Mouse (Mus musculus): ENCODE measurements around the gene Prr13. TPM values are rescaled to one million over a fixed set of nuclear protein-coding genes. Genes with fewer than 3 reads are reported as not detected.

Gene Prr13
- total RNA-seq, 2 experiments from 2014 or later = 35.8 to 42.0 TPM

- intact Hi-C loops (cut with DNase I) = no loop called here
- no peak for DNase-seq (ENCODE audit: low spot score in 2 of 2)
These were observed 1.0 kb downstream of the Prr13 start for GRCm38 (mm10) chr15:102459847-102460246.

DNA sequence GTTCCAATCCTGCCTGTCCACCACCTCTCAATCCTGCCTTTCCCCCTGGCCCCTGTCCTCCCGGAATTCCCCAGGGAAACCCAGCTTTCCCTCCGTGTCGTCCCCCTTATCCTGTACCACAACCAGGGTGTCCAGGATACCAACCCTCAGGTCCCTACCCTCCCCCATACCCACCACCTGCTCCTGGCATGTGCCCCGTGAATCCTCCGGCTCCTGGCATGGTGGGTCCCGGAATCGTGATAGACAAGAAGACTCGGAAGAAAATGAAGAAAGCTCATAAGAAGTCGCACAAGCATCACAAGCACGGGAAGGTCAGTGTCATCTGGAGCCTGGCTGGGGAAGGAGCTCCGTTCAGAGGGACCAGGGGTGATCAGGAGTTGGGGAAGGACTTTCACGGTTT, 1.6 kb downstream of the Prr13 start:
- intact Hi-C loops (cut with DNase I) = no loop called here
- no peak for DNase-seq (ENCODE audit: low spot score in 2 of 2)

GRCm38 (mm10) chr15:102460971-102461370, 2.1 kb downstream of the Prr13 start:
- intact Hi-C loops (cut with DNase I) = no loop called here

DNA sequence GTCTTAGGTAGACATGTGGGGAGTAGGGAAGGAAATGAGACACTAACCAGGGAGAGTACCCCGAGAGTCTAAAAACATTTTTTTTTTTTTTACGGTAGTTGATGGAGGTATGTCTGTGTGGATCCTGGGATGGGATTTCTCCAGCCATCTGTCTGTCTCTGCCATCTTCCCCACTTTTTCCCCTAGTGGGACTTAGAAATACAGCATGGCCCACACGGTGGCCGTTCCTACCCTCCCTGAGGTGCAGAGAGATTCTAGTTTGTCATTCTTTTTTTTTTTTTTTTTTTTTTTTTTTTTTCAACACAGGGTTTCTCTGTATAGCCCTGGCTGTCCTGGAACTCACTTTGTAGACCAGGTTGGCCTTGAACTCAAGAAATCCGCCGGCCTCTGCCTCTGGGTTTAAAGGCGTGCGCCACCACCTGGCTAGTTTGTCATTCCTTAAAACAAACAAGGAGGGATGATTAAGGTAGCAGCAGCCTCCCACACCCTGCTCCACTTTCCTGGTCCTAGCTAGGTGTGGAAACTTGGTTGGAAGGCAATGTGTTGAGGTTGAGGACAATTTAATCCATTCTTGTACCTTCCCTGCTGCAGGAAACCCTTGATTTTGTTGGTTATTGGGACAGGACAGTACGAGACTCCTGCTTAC, 2.7 kb downstream of the Prr13 start:
- intact Hi-C loops (cut with DNase I) = no loop called here
- DNase-seq (ENCODE audit: low spot score in 2 of 2) = no peak

More at GRCm38 (mm10) chr15:102460971-102461370, 2.1 kb downstream of the Prr13 start:
- no peak for DNase-seq (ENCODE audit: low spot score in 2 of 2)

- intact Hi-C loops (cut with DNase I) = no loop called here
These were observed 4.8 kb downstream of the Prr13 start for GRCm38 (mm10) chr15:102463666-102464065.

GRCm38 (mm10) chr15:102468675-102469370, 10.0 kb downstream of the Prr13 start:
- intact Hi-C loops (cut with DNase I) = no loop called here
- DNase-seq (ENCODE audit: low spot score in 2 of 2) = no peak

More at GRCm38 (mm10) chr15:102463666-102464065, 4.8 kb downstream of the Prr13 start:
- no peak for DNase-seq (ENCODE audit: low spot score in 2 of 2)

DNA sequence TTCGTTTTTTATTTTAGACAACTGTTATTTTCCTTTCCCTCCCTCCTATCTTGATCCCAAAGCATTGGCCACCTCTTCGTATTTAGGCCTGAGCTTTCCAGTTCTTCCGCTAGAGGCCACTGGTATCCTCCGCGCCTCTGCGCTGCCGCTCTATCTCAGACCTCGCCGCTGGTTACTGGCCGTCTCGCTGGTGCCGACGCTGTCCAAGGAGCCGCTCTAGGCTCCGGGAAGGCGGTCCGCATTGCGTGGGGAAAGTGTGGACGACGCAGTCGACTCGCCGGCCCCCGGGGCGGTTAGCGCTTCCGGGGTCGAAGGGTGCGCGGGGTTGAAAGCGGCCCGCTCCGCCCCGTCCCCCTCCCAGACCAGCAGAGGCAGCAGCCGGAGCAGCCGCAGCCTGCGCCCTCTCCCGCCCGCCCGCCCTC, 11.4 kb downstream of the Prr13 start, which contains the start of gene Pcbp2:
Gene Pcbp2 (plus strand): TSS at position 357 of the 422 bp plus-strand sequence.
- DNase-seq (ENCODE audit: low spot score in 2 of 2) = peak; percentile 94 to 99
- intact Hi-C loops (cut with DNase I) = no loop called here

DNA sequence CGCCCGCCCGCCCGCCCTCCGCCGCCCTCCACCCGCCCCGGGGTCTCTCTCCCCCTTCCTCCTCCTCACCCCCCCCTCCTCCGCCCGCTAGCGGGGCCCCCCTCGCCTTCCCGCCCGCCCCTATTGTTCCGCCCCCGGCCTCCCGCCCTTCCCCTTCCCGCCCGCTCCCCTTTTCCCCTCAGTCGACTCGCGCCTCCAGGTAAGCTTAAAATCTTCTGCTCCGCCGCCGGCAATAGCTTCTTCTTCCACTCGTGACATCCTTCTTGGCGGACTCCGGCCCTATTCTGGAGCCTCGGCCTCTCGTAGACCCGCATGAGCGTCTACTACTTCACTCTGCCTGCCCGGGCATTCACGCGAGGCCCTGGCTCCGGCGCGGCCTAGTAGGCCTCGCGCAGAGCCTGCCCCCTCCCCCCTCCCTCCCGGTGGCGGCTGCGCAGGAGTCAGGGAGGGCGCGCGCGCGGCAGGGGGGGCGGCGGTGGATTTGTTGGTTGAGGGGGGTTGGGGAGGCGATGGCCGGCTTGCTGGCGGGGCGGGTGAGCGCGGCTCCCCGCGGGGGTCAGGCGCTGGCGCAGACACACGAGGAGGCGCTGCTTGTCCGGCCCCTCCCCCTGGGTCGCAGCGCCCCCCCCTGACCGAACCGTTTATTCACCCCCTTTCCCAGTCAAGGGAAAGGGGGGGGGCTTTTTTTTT, 11.9 kb downstream of the Prr13 start:
- intact Hi-C loops (cut with DNase I) = loop anchor here (1.0 kb wide), 1 partner anchor 48 kb away; the partner anchor contains the start of gene Tarbp2
- DNase-seq (ENCODE audit: low spot score in 2 of 2) = peak; percentile 79 to 80

DNA sequence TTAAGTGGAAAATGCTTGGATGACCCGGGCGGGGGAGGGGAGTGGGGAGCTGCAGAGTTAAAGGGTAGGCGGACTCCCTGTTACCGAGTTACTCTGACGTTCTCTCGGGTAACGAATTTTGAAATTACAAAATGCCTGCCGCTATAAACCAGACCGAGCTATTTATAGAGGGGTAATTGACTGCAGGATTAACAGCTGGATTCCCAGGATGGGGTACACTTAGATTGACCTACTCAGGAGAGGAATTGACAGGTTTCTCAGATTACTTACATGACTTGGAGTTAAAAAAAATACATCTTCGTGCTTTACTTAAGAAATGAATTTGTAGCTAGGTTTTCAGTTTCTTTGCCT, 12.4 kb downstream of the Prr13 start:
- intact Hi-C loops (cut with DNase I) = loop anchor here (1.0 kb wide), 1 partner anchor 47 kb away; the partner anchor contains the start of gene Tarbp2
- DNase-seq (ENCODE audit: low spot score in 2 of 2) = no peak

DNA sequence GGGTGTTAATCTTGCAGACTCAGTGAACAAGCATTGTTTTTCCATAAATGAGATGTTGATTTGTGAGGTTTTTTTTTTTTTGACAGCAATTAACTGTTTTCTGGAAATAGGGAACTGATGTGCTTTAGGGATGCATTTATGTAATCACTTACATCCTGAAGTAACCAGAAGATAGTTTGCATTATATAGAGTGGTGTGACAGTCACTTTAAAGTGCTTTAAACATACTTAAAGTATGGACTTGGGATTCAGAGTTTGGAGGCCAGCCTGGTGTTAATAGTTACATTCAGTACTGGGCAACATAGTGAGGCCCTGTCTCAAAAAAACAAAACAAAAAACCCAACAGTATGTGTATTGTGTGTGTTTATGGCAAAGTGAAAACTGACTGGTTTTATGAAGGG, 12.9 kb downstream of the Prr13 start:
- intact Hi-C loops (cut with DNase I) = loop anchor here (1.0 kb wide), 1 partner anchor 47 kb away; the partner anchor contains the start of gene Tarbp2
- no peak for DNase-seq (ENCODE audit: low spot score in 2 of 2)

DNA sequence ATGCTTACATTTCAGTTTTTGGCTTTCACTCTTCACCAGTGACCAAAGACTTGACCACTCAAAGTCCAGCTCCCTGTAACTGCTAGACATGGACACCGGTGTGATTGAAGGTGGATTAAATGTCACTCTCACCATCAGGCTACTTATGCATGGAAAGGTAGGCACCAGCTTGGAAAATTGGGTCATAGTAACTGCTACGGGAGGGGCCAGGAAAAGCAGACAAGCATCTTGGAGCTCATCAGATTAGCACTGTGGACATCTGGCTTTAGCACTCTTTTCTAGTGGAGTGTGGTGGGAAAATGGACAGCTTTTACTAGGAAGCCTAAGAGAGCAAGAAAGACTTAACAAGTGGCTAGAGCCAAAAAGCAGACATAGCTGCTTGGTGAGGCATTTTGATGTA, 14.4 kb downstream of the Prr13 start:
- intact Hi-C loops (cut with DNase I) = no loop called here
- no peak for DNase-seq (ENCODE audit: low spot score in 2 of 2)

DNA sequence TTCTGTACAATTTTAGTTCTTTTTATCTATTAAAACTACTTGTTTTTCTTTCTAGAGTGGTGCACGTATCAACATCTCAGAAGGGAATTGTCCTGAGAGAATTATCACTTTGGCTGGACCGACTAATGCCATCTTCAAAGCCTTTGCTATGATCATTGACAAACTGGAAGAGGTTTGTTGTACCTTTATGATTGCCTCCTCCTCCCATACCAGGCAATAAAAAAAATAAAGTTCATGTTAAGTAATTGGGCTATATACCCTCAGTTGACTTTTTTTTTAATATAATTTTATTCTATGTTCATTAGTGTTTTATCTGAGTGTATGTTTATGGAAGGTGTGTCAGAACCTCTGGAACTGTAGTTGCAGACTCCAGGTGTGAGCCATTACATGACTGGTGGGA, 15.7 kb downstream of the Prr13 start:
- intact Hi-C loops (cut with DNase I) = loop anchor here (2.0 kb wide), 1 partner anchor 14 kb away; no protein-coding TSS in a partner anchor
- DNase-seq (ENCODE audit: low spot score in 2 of 2) = no peak

DNA sequence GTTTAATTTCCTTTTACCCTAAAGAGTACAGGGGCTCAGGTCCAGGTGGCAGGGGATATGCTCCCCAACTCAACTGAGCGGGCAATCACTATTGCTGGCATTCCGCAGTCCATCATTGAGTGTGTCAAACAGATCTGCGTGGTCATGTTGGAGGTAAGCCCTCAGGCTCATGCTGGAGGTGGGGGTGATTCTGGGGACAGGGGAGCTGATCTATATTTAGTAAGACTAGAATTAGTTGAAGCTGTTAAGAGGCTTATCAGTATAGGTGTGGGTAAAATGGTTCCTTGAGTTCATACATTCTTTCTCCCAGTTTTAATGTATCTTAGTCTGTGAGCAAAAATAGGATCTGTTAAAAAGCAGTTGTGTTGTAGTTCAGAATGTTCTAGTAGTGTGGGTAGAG, 24.3 kb downstream of the Prr13 start:
- DNase-seq (ENCODE audit: low spot score in 2 of 2) = no peak
- intact Hi-C loops (cut with DNase I) = no loop called here

- no peak for DNase-seq (ENCODE audit: low spot score in 2 of 2)
- intact Hi-C loops (cut with DNase I) = no loop called here
These were observed 27.0 kb downstream of the Prr13 start for GRCm38 (mm10) chr15:102485853-102486252.

DNA sequence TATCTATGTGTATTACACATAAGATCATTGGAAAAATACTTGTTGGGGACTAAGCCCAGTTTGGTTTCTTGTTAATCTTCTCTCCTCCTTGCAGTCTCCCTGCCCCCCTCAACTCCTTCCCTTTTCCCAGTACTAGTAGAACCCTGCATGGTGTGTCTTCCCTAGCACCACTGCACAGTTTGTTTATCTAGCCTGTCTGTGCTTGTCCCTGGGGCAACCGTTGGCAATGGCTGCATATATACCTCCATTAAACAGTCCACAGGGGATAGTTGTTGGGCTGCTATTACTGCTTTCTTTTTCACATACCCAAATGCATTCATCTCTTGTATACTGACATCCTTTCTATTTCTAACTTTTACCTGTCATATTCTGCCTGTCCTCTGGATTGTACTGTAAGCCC, 28.8 kb downstream of the Prr13 start:
- intact Hi-C loops (cut with DNase I) = loop anchor here (2.0 kb wide), 1 partner anchor 13 kb away; no protein-coding TSS in a partner anchor
- DNase-seq (ENCODE audit: low spot score in 2 of 2) = no peak

- no peak for DNase-seq (ENCODE audit: low spot score in 2 of 2)
- intact Hi-C loops (cut with DNase I) = no loop called here
These were observed 39.5 kb downstream of the Prr13 start for GRCm38 (mm10) chr15:102498322-102498721.

- intact Hi-C loops (cut with DNase I) = no loop called here
- no peak for DNase-seq (ENCODE audit: low spot score in 2 of 2)
These were observed 40.5 kb downstream of the Prr13 start for GRCm38 (mm10) chr15:102499370-102499769.

DNA sequence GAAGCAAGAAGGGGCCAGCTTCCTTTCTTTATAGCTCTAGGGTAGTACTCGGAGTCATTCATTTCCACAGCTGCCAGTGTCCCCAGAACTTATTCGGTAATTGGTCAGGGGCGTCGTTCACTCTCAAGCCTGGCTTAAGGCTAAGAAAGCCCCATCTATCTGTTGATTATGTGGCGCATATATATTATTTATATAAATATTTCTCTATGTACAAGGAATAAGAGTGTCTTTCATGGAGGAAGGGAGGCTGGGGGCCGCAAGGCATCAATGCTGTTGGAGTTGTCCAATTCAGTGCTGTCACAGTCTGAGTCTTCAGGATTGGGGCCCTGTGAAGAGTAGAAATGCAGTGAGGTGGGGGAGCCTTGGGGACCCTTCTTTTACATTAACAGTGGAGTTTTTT, 41.0 kb downstream of the Prr13 start:
- DNase-seq (ENCODE audit: low spot score in 2 of 2) = no peak
- intact Hi-C loops (cut with DNase I) = no loop called here

DNA sequence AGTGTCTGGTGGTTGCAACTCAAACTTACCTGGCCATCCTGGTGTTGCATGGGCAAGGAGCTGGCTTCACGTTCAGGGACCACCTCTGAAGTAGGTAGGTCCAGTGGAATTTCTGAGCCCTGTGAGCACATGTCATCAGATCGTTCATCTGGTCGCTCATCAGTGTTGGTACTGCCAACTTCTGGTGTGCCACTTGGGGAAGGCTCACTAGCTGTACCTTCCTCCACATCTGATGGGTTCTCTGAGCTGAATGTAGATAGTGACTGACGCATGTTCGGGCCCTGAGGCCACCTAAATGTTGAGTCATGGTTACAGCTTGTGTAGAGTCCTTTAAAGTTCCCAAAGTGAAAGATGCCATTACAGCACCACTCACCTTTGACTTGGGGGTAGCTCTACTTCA, 41.7 kb downstream of the Prr13 start:
- no peak for DNase-seq (ENCODE audit: low spot score in 2 of 2)
- intact Hi-C loops (cut with DNase I) = no loop called here

GRCm38 (mm10) chr15:102501084-102501814, 42.4 kb downstream of the Prr13 start:
- DNase-seq (ENCODE audit: low spot score in 2 of 2) = no peak
- intact Hi-C loops (cut with DNase I) = no loop called here
